Mouse (Mus musculus) cerebellum, adult 9-10 months (tissue): ENCODE results near the gene Ifne.

ENCODE experiments used
- DNase-seq: peaks from one replicate; pipeline ENCODE4 v3.0.0; 2022

The Ifne gene

DNA sequence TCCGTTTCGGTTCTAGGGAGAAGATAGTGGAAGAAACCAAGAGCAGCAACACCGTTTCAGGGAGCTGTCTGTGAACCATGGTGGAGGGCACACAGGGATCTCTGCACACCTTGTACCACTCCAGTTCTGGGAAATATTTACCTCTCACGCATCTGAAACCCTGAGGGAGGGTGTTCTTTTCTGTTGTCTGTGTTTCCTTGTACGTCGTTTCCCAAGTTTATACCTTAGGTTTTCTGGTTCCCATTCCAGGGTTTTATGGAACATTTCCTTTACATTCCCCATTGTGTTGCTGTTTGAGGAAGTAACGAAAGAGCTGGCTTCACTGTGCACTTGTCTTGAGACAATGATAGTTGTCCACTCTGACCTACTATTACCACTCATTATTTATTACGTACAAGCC is at the start of gene Ifne:
Gene Ifne, minus strand, starts transcription at position 101 of the 400 bp plus-strand sequence.
- DNase-seq = no peak

DNA sequence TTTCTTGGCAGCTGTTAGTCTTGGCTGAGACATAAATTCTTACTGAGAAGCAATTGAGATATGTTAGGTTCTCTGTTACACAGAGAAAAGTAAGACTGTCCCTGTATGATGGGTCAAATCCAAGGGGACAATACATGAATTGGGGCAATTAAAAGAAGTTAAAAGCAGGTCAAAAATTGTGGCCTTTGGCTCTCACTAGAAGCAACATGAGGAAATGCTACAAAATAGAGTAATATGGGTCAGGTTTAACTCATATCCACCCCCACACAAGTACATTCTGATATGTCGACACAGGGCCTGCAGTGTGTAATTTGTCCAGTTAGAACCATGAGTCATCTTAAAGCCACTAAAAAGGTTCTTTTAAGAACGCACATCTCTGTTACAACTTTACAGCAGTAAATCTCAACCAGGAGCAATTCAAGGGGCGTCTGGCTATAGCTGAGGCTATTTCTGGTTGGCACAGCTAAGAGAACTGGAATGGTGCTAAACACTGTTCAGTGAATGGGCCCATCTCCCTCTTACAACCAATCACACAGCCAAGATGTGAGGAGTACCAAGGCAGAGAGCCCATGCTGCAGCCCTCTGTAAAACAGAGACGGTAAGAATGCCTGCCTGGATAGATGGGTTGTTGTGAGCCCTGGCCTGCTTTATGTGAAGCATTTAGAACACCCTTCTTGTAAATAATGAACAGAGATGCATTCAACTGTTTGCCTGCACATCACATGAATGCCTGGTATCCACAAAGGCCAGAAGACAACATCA is 48.5 kb upstream of the Ifne start:
- no peak for DNase-seq

DNA sequence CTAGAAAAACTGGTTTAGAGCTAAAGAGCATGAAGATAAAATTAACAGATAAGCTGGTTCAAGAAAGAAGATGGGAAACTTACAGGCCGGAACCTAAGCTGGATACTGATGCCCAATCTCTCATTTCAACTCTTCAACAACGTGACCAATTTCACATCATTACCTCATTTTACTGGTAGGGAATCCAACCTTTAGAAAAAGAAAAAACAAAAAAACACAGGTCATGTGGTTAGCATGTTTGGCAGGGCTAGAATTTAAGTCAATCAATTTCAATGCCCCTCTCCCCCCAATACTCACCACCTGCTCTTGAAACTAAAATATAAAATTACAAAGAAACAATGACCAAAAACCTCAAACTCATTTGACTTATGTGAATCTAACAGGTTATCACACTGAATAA is 47.8 kb upstream of the Ifne start:
- DNase-seq = no peak

DNA sequence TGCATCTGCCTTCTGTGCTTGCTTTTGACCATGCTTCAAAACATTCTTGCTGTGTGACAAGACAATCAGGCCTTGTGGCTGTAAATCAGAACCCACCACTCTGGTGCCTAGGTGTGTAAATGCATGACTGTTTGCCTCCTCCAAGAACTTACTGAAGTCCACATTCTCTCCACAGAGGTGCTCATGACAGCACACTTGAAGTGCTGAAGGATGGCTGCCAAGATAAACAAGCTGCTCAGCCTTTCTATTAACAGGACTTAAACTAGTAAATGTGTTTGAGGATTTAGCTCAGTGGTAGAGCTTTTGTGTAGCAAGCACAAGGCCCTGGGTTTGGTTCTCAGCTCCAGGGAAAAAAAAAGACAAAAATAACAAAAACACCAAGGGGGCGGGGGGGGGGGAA is 46.6 kb upstream of the Ifne start:
- no peak for DNase-seq

DNA sequence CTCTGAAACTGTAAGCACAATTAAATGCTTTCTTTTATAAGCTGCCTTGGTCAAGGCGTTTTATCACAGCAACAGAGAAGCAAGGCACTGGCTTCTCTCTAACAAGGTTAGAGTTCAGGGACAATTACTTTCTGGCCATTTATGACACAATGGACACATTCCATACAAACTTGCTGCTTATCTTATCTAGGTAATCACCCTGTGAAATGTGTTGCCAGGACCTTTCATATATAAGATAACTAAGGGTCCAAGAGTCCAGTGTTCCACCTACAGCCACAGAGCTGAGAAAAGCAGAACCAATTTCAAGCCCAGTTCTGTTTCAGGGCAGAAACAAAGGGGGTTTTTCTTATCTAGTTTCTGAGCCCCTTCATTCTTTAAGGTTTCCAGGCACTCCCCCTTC is 46.1 kb upstream of the Ifne start:
- DNase-seq = no peak

DNA sequence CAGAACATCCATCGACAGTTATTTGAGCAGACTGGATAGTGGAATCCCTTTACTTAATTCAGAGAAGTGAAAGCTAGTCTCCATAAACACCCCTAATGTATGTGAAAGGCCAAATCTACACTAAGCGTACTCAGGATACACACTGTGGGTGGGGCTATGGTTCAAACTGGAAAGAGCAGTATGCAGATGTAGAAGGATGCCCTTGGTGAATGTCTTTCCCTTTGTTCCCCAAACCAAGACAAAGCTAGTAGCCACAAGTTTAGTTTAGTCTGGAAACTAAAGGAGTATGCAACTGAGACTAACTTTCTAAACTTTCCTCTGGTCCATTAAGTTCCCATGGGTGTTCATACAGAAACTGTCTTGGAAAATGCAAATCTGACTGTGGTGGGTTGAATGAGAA is 45.5 kb upstream of the Ifne start:
- no peak for DNase-seq

DNA sequence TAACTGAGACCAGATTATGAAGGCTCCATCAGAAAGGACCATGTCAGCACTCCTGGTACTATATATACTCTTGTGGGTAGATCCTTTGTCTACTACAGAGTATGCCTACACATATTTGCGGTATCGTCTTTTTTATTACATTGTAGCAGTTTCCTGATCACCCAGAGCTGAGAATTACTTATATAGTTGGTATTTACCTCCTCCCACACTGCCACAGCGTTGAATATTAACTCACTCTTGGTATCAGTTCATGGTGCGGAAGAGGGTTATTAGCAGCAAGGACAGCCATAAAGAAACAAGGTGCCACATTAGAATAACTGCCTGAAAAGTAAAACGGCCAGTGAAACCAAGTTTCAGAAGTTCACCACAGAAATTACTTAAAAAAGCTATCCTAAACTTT is 41.3 kb upstream of the Ifne start:
- no peak for DNase-seq

DNA sequence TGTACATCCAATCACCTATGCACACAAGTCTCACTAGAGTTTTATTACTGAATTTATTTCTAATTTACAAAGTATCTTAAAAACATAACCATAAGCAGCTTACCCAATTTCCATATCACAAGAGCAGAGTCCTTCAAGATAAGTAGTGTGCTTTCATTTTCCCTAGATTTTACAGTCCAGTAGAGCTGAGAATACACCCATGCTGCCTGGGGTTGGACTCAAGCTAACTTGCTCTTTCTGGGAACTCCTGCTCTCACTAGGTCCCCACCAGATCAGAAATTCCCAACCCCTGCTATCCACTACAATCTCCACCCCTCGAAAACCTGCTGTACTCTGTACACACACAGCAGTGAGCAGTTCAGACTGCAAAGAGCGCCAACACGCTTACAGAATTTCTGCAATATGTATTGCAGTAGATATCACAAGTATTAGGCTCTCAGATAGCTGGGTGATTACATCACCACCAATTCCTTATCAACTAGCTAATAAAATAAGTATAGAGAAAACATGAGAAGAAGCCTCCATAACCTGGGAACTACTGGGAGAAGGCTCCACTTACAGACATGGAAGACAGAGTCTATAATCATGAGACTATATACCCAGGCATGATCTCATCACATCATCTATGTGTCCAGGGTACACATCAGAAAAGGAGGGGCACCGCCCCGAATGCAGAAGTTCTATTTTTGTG is 37.9 kb upstream of the Ifne start:
- DNase-seq = no peak

DNA sequence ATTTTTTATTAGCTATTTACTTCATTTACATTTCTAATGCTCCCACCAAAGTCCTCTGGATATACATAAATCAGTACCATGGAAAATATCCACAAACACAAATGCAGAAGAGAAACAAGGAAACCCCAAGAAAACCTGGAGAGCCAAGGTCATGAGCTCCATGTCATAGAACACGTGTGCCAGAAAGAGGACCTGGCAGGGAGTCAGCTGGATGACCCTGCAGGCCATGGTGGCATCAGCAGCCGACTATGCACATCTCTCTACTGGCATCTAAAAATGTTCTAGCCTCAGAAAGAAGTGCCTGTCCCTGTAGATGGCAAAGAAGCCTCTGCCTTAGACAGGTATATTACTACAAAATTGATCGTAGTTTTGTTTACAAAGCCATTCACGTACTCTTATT is 36.3 kb upstream of the Ifne start:
- DNase-seq = no peak

DNA sequence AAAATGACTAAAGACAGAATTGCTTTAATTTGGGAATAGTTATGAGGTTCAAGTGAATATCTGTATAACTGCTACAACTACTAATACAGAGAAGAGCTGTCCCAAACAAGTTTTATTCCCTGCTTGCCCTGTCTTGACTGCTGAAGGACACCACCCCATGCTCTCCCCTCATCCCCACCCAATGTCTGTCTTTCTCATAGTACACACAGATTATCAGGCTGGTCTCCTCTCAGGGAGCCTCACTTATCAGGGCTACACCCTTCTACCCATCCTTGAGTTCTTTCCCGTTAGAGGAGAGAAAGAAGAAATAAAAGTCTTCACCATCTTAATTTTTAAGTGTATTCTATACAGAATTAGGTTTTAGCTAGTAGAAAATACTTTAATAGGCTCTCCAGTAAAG is 34.0 kb upstream of the Ifne start:
- no peak for DNase-seq

DNA sequence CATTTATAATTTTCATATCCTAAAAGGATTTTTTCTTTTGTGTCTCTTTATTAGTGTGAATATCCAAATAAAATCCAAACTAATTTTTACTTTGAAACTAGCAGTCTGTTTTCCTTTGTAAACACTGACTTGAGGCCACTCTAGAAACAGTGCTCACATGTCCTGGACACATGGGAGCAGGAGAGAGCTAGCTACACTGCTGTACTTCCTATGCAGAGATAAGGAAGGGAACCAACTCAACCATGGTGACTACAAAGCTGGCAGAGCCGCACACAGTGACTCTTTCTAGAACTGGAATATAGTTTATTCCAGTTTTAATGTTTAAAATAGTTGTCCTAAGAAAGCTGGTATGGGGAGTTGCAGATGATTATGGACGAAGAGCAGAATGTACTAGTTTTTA is 32.9 kb upstream of the Ifne start:
- no peak for DNase-seq

DNA sequence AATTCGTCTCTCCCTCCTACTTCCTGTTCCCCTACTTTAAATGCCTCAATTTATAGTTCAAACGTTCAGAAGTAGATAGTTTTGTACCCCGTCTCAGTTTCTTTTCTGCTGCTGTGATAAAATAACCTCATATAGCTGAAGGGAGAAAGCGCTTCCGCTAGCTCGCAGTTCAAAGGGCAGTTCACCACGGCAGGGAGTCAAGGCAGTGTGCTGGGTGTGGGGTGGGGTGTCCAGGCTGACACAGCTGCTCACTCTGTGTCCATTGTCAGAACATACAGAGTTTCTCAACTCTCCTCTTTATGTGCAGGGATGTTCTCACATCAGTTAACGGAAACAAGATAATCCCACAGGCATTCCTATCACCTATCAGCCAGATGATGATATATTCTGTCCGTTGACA is 32.2 kb upstream of the Ifne start:
- DNase-seq = no peak

DNA sequence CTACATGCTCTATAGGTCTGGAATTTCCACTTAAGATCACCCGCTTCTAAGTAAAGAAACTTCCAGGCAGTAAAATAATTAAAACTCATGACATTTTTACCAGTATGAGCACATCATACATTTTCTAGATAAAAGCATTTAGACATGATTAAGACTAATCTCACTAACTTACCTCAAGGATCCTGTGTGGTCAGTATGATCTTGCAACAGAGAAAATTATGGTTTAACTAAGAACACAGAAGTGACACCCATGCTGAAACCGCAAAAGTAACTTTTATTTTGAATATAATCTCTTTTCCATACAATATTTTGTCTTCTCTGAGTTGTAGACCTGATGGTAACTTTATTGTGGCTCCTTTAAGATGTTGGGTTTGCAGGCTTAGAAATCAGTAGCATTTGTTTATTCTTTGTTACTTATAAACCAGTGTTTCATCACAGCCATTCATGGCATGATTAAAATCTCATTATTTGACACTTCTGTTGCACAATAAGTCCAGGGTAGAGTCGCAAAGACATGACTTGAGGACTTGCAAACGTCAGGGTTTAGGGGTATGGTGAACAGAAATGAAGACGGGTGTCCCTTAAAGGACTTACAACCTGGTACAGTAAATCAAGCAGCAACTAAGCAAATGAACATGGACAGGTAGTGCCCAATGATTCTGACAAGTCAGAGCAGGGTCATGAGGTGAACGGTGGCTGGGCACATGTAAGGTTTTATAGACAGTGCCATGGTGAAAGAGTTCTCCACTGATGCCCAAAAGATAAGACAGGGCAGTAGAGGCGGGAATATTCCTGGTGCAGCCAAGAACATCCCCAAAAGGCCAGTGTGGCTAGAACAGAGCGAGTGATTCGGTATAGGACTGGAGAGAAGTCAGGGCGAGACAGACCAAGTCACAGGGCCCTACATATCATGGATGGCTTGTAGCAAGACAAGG is 29.9 kb upstream of the Ifne start:
- no peak for DNase-seq

DNA sequence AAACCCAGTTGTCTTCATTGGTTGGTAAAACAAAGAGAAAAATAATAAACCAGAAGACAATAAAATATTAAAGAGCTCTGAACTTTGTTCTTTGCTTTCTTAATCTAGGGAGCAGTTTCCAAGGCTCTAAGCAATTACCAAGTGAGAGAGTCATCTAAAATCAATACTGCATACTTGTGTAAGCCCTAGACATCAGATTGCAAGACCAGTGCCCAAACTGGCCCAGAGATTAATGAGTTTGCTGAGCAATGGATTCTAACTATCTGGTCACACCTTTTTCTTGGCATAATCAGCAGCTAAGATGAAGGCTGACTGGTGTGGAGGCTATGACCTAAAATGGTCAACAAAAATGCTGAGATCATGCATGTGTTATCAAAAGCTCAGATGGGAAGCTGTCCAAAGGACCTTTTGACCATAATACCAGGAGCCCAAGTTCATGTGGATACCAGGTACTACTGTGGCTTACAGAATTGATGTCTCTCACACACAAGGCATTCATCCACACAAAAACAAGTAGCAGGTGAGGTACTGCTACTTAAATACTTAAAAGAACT is 13.3 kb upstream of the Ifne start:
- DNase-seq = no peak

DNA sequence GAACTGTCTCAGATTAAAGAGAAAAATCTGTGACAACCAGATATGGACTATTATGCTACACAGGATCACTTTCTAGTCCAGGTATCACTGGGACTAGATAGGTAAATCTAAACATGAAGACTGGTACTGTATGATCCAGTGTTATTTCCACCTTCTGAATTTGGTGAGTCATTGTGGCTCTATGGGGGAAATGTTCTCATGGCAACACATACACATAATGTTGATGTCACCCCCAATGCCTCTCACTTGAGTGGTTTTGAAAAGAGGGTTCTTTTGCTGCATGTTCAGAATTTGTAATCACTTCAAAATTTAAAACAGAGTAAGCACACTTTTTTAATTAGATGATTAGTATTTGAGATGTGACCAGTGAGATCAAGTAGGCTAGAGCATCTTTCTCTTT is 8.2 kb upstream of the Ifne start:
- DNase-seq = no peak

DNA sequence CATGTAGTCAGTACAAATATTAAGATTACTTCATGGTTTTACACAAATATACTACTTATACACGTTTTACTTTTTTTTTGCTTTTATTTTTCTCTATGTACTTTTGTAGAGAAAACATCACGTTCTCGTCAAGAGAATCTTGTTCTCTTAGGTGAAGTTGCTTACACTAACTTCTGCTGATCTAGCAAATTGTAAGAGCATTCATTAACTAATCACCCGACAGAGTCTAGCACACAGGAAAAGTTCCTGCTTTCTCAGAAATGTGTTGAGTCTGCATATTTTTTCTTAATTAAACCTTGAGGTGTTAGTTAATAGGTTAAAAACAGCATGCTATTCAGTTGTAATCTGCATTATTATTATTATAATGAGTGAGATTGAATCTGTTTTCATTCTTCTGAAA is 1.2 kb downstream of the Ifne start:
- no peak for DNase-seq

DNA sequence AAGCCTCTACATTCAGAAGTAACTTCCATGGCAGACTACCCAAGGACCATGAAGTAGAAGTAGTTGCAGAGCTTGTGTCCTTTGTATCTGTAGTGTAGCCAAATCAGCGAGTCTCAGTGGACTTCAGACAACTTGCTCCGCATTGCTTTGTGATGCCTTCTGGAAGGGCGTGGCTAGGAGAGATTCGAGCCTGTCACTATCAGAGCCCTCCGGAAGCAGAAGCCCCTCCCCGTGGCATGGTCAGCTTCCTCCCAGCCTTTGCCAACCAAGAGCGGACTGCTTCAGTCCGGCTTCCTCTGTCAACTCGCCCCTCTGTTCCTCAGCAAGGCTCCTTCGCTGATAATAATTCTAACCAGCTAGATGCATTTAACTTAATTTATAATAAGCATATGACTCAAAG is 1.8 kb downstream of the Ifne start:
- DNase-seq = no peak

DNA sequence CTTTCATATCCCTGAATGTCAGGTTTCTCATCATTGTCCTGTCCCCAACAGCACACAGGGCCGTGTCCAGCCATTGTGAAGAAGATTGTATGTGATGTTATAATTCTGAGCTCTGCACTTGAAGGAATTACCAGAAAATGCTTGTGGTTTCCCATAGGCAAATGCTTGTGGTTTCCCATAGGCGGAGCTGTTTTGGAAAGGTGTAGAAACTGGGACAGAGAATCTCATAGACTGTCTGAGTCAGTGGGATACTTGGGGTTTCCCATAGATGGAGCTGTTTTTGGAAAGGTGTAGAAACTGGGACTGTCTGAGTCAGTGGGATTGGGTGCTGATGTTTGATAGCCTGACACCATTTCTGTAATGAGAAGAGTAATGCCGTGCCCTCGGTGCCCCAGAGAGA is 3.5 kb downstream of the Ifne start:
- DNase-seq = no peak

DNA sequence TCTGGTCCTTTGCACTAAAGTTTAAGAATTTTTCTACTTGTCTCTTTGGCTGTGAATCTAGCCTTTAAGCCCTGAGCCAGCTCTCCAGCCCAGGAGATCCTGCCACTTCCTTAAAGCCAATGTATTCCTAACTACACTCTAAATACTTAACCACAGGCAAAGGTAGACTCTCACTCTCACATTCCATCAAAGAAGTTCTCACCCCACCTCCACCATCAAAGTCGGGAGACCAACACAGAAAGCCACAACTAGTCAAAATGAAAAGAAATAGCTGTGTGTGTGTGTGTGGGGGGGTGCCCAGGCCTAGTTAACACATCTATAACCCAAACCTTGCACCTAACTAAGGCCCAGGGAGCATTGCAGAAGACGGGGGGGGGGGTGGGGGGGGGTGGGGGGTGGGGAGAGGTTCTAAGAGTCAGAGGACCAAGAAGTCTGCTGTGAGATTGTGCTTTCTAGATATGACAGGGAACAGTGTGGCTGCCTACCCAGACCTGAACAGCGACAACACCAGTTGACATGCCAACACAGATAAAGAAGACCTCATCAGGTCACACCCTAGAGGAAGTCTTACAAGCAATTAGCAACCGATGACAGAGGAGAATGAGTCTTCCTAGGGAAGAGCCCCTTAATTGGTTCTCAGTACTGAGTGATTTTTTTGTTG is 4.4 kb downstream of the Ifne start:
- no peak for DNase-seq

DNA sequence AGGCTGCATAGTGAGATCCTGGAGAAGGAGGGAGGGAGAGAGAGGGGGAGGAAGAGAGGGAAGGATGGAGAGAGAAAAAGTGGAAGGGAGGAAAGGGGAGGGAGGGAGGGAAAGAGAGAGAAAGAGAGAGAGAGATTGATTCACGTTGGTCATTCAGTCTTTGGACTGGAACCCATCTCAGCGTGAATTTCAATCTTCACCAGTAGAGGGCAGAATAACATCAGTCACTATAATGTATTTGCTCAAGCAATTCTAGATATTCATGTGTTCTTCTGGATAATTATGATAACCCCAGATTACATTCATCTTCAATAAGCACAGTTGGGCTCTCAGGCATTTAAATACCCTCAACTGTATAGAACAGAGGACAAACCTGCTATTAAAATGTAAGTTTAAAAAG is 7.3 kb downstream of the Ifne start:
- DNase-seq = peak; percentile 42

DNA sequence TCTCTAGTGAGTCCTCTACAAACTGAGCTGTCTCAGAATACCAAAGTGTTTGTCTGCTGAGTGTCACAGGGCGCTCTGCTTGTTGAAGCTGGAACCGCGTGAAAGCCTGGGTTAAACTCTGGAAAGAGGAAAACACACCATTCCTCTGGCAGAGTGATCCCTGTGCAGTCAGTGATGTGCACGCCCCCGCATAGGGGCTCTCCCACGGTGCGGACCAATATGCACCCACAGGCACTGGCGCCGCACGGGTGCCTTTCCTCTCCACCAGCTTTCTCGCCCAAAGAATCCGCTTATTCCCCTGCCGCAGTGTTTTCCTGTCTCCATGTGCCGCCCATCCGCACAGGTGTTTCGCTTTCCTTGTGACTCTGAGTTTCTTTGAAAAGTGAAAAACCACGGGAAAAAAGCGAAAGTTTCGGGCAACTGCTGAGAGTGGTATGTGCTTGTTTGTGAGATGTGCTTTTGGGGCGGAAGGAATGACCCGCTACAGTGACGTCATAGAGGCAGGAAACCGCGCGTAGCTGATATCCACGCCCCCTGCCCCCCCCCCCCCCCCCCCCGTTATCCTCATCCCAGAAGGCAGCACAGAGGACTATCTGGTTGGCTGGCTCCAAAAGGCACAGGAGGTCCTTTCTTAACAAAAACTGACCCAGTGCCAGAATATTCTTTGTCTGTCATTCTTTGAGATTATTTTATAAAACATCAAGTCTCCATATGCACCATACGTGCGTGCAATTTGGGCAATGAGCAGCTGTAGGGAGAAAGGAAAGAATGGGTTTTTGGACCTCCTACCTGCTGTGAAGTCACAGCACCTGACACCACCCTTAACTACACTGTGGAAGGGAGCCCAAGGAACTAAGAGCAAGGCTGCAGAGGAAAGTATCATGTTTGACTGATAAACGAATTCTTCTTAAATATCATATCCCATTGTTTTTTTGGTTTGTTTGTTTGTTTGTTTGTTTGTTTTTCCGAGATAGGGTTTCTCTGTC is 11.8 kb downstream of the Ifne start:
- DNase-seq = no peak
